Mouse (Mus musculus) gastrocnemius, postnatal 14 days (tissue): ENCODE measurements around the gene 4931428F04Rik. TPM values are rescaled to one million over a fixed set of nuclear protein-coding genes. Genes with fewer than 3 reads are reported as not detected.

Experiments used
- DNase-seq: peaks from one replicate; pipeline ENCODE4 v3.0.0; 2021; ENCODE audit warnings: mixed read lengths
- intact Hi-C: fragments of 180-260 bp; cut with DNase I; formaldehyde crosslinking; loops from one replicate; pipeline ENCODE4 v1.15.1; 2025; ENCODE audit warnings: low total_unique reads
- long read RNA-seq, 2 experiments: library from polyadenylated mRNA; stranded (forward); transcript quantifications; one replicate each; pipeline ENCODE4 v2.0.0; 2021
- total RNA-seq, 2 experiments: library from RNA; stranded (reverse); gene quantifications; 2 replicates each; pipeline ENCODE4 v1.2.3; 2021

The 4931428F04Rik gene
- 1 to 10 TPM in 1 of 2 experiments, under 1 TPM in 1; 0.84 to 1.3 TPM for total RNA-seq
- long read RNA-seq, experiment 1, partial matches to known transcripts: 0 of 2 reads
- long read RNA-seq, experiment 1, other reads (novel, unspliced or antisense): 2 of 2 reads
- long read RNA-seq, experiment 2: 0 reads

GRCm38 (mm10) chr8:105289805-105290460 lies at the start of gene 4931428F04Rik:
4931428F04Rik (minus strand) TSS chr8:105289864.
- intact Hi-C loops: no loop called here
- DNase-seq: peak; percentile 58

GRCm38 (mm10) chr8:105338992-105339391 lies 49.3 kb upstream of the 4931428F04Rik start:
- intact Hi-C loops: no loop called here
- DNase-seq: no peak

DNA sequence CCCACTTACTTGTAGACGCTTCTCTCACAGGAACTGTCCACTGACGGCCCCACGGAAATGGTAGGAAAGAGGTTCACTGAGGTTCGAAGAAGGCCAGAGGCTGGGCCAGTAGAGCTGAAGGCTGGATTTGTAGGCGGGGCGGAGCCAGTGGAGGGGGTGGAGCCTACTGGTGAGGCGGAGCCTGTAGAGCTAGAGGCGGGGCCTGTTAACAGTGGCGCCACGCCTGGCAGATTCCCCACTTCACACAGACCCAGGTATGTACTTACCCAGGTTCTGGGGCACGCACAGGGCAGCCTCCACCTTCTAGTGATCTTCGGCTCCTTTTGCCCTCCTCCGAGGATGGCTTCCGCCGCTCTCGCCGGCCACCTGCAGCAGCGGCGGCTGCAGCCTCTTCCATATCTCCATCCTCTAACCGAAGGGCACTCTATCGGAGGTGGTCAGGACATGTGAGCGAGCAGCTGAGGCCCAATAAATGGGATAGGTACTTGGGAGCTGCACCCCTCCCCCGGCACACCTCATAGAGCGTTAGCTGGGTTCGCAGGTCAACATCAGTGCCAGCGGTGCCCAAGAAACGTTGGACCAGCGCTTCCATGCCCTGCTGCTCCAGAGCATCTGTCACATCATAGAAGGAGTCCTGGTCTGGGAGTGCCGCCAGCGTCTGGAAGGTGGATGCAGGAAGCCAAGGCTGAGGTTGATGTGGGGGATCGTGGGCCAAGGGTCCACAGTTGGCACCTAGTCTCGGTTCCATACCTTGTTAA lies 46.9 kb upstream of the 4931428F04Rik start:
- no peak for DNase-seq
- intact Hi-C loops: no loop called here

GRCm38 (mm10) chr8:105332523-105332922 lies 42.9 kb upstream of the 4931428F04Rik start:
- DNase-seq: no peak
- intact Hi-C loops: no loop called here

DNA sequence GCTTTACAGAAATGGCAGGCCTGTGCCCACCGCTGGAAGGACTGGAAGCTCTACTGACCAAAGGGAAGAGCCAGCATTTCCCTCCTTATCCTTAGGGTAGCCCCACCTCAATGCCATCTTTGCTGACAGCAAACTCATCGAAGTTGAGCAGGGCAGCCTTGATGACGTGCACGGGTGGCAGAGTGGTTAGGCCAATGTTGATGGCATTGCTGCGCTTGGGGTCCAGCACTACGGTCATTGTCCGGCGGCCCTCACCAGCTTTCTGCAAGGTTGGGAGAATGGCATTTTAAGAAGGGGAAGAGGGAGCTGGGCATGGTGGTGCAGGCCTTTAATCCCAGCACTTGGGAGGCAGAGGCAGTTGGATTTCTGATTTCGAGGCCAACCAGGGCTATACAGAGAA lies 42.3 kb upstream of the 4931428F04Rik start:
- intact Hi-C loops: no loop called here
- DNase-seq: no peak

GRCm38 (mm10) chr8:105331469-105331868 lies 41.8 kb upstream of the 4931428F04Rik start:
- DNase-seq: no peak
- intact Hi-C loops: no loop called here

DNA sequence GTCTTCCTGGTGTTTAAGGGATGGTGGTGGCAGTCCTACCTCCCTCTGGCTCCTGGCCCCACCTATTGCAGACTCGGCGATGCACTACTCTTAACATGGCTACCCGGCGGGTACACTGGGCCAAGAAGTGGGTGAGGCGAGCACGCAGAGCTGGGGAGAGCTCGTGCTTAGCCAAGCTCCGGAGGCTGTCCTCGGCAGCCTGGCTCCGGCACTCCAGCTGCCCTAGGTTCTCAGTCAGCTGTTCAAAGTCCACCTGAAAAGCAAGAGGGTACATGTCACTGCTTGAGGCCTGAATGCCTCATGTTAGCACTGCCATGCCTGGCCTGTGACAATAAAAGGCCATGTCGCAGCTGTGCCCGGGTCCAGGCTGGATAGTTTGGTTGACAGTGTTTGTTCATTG lies 40.7 kb upstream of the 4931428F04Rik start:
- DNase-seq: no peak

DNA sequence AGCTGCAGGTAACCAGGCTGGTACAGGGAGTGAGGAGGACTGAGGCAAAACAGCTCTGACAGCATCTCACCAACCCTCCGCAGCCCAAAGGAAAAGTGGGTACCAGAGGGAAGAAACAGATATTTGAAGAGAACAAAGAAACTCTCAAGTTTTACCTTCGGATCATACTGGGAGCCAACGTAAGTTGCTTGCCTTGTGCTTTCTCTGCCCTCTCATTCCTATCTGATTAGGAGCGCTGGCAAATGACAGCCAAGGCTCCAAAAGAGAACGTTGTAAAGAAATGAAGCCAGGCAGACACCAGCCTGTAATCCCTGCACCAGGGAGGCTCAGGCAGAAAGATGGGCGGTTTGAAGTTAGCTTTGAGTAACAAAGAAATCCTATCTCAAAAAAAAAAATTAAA lies 37.3 kb upstream of the 4931428F04Rik start:
- DNase-seq: no peak
- intact Hi-C loops: no loop called here

More for the DNA sequence above, 40.7 kb upstream of the 4931428F04Rik start:
- intact Hi-C loops: no loop called here

- intact Hi-C loops: no loop called here
- peak; percentile 97 for DNase-seq
Measured at GRCm38 (mm10) chr8:105326141-105326672, 36.5 kb upstream of the 4931428F04Rik start, which contains the start of the genes Lrrc29 and Tmem208. Lrrc29 (minus strand) TSS chr8:105326278. Tmem208 (plus strand) TSS chr8:105326354.

DNA sequence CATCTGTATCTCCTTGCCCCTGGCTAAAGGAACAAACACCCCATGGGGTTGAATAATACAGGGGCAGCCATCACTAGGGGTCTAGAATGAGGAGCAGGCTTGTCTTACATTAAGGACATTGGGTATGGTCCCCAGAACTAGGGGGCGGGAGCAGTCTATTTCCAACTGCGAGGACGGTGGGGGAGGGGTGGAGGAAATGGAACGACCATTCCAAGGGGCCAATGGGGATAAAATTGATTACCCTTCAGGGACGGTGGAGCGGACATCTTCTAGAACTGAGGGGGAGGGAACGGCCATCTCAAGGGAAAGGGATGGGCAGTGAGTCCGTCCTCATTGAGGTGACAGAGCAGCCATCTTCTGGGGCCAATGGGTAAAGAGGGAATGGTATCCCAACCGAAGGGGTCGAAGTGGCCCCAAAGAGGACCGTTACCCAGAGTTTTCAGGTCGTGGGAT lies 36.0 kb upstream of the 4931428F04Rik start:
- DNase-seq: no peak
- intact Hi-C loops: no loop called here

DNA sequence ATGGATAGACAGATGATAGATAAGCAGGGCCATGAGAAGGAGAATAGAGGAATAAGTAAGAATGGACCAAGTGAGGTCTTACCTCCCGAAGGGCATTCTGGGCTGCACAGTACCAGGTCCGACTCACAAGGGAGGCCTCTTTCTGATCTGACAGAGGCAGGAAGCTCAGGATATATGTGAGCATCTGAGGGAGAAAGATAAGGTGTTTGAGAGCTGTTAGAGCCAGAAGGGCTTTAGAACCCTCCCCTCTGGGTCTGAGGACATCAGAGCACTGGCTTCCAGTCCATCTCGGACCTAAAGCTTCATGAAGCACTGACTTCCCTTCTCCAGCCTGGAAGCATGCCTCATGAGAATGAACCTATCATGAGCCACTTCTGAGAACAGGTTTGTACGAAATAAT lies 33.5 kb upstream of the 4931428F04Rik start:
- no peak for DNase-seq
- intact Hi-C loops: no loop called here

DNA sequence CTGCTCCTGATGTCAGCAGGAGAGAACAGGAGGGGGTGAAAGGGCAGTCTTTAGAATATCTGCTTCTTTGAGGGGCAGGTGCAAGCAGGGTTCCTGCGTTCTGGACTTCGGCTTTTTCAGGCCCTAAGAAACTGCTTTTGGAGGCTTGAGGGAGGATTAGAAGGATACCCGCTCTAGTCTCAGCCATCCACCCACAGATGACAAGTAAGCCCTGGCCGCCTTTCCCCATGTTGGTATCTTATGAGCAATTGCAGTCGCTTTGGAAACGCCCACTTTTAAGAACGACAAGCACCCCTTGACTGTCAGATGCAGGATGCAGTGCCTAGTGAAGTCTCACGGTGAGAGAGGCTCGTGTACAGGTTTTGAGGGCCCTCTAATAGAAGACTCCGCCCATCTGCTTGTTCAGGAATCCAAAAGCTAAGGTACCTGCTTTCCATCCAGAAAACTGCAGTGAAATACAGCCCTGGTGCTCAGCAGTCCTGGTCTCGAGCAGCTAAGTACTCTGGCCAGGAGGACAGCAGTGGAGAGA lies 29.1 kb upstream of the 4931428F04Rik start:
- no peak for DNase-seq
- intact Hi-C loops: no loop called here

GRCm38 (mm10) chr8:105317941-105318340 lies 28.3 kb upstream of the 4931428F04Rik start:
- no peak for DNase-seq

GRCm38 (mm10) chr8:105315073-105315769 lies 25.6 kb upstream of the 4931428F04Rik start:
- no peak for DNase-seq
- intact Hi-C loops: no loop called here

More at GRCm38 (mm10) chr8:105317941-105318340, 28.3 kb upstream of the 4931428F04Rik start:
- intact Hi-C loops: no loop called here

GRCm38 (mm10) chr8:105313622-105314402 lies 24.1 kb upstream of the 4931428F04Rik start:
- intact Hi-C loops: no loop called here

GRCm38 (mm10) chr8:105312891-105313481 lies 23.3 kb upstream of the 4931428F04Rik start:
- no peak for DNase-seq
- intact Hi-C loops: no loop called here

More at GRCm38 (mm10) chr8:105313622-105314402, 24.1 kb upstream of the 4931428F04Rik start:
- no peak for DNase-seq

DNA sequence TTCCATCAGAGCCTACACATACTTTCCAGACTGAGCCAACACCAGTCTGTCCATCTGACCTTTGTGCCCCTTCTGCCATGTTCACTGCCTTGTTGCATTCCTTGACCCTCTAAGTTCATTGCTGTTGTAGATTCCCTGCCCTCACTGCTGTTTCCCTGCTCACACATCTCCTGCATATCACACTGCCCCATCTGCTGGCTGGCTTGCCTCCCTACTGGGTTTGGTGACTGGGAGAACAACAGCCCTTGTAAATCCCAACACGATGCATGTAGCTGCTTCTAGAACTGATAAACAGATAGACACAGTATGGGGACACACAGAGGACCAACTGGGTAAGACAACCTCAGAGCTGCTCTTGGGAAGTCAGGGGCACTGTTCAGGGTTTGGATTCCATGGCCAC lies 22.1 kb upstream of the 4931428F04Rik start:
- intact Hi-C loops: no loop called here
- DNase-seq: no peak

- intact Hi-C loops: no loop called here
- no peak for DNase-seq
Measured at GRCm38 (mm10) chr8:105310118-105310517, 20.5 kb upstream of the 4931428F04Rik start.
